Mouse (Mus musculus): Measurements from ENCODE around the gene Rapgef1. TPM values are rescaled to one million over a fixed set of nuclear protein-coding genes. Genes with fewer than 3 reads are reported as not detected.

Gene Rapgef1
- polyA plus RNA-seq, 1 experiment from 2014 or later = 13.4 TPM

DNA sequence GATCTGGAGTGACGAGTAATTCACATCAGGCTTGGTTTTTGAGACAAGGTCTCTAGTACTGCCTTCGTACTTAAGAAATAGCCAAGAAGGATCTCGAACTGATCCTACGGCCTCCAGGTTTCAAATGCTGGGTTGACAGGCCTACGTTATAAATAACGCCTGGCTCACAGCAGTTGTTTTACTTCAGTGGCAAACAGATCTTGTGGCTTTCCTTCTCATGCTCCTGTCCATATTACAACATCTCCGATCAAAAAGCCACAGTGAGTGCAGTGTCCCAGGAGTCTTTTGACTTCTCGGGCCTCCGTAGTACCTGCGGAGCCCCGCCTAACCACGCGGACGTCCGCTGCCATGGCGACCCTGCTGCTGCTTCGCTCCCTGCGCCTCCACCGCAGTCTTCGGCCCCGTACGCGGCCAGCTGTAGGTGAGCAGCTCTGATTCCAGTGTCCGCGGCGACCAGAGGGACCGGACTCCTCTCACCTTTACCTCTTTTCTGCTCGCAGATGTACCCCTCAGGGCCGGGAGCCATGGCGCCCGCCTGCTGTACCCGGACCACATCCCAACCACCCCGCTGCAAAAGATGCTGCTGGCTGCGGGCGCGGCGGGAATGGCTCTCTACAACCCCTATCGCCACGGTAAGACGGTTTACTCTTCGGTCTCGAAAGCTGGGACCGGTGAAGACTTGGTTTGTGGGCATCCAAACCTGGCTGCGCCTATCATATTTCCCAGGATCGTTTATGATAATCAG is 168.6 kb downstream of the Rapgef1 start, which contains the start of gene Trub2:
Trub2 (minus strand) TSS at position 566 of the 745 bp plus-strand sequence.
- peaks cover 66% of the 10 kb centered on the region for H3K36me3 ChIP-seq

More for the DNA sequence above, 168.6 kb downstream of the Rapgef1 start, which contains the start of gene Trub2:
- peak; percentile 93 for DNase-seq (ENCODE audit: low spot score)
- Histone ChIP-seq H3K4me3 (peak within 1 kb of the TSS; percentile 81), H3K9me3 (no peaks in the 10 kb centered on the region), H3K4me1 (peaks cover 15% of the 10 kb centered on the region; the same call in 1 of the 2 replicates), H3K27ac (peak within 1 kb of the TSS; percentile 86), H3K27me3 (ENCODE audit: insufficient read depth, poor library complexity, severe bottlenecking) (no peaks in the 10 kb centered on the region)
- WGBS = under 1% methylated on average over 45 of the region's 45 CpGs

Other genes starting within 250 kb of the Rapgef1 start
- 0.28 TPM in 1 of 2 replicates, not detected in the other for gene Gm13420, start 132.0 kb downstream of the Rapgef1 start, polyA plus RNA-seq (2016; fragmentation: Nextera tagmentation; extraction: Ambion mirVana)
- gene Gm13547, start 139.6 kb downstream of the Rapgef1 start, polyA plus RNA-seq (2016; fragmentation: Nextera tagmentation; extraction: Ambion mirVana) = not detected in 2 replicates
- gene Coq4, start 167.8 kb downstream of the Rapgef1 start, polyA plus RNA-seq (2016; fragmentation: Nextera tagmentation; extraction: Ambion mirVana) = 34.6 and 34.8 TPM in 2 replicates
- 33.5 and 43.1 TPM in 2 replicates for gene Trub2, start 168.8 kb downstream of the Rapgef1 start, polyA plus RNA-seq (2016; fragmentation: Nextera tagmentation; extraction: Ambion mirVana)
- gene Slc27a4, start 182.9 kb downstream of the Rapgef1 start, polyA plus RNA-seq (2016; fragmentation: Nextera tagmentation; extraction: Ambion mirVana) = 8.4 and 9.5 TPM in 2 replicates
- 18.4 and 19.1 TPM in 2 replicates for gene Urm1, start 200.4 kb downstream of the Rapgef1 start, polyA plus RNA-seq (2016; fragmentation: Nextera tagmentation; extraction: Ambion mirVana)
- gene Cercam, start 249.4 kb downstream of the Rapgef1 start, polyA plus RNA-seq (2016; fragmentation: Nextera tagmentation; extraction: Ambion mirVana) = 22.8 and 26.7 TPM in 2 replicates

Data from heart, embryonic 10.5 days (tissue).